Comparison of ENCODE assay signal across 17 mouse cellular contexts in the genomic region with DNA sequence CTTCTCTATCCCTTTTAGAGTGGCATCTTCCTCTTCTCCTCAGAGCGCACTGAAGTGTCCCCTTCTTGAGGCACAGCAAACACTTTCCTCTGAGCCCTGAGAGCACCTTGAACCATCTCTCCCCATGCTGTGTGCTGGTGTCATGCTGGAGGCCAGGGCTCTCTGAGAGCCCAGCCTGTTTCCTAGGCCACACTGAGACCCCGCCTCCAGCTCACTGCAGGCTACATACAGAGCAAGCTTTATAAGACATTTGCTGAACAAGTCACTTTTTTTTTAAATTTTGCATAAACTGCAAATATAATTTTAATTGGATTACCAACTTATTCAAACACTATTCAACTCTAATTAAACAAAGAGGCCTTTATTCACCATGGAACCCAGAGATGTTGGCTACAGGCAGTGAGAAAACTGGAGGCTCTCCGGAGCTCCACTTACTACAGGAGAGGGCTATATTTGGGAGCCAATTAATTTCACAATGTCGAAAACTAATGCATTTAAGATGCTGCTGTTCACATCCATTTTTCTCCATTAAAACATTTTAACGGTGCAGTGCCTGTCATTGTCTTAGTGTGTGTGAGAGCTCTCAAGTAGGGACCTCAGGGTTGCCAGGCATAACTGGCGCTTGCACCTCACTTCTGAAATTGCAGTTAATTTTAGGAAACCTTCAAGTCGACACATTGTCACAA.
DNase-seq lines count a peak whose midpoint lies in the region; ATAC-seq and TF ChIP-seq lines count a peak whose summit lies in the region.
"Had no signal": no experiment of that assay in that cellular context is flagged by ENCODE, and none has a peak within 500 bp of the region (broad histone marks: within the 10 kb centered on the region; RNA-seq: fewer than 3 reads in every experiment).

No protein-coding gene starts in this region.

- no peak overlapping the region for H3K9ac ChIP-seq in heart, embryonic 15.5 days
- H3K9ac ChIP-seq in midbrain, embryonic 16.5 days (ENCODE audit: low read depth, low read length): no peak overlapping the region
- no peak overlapping the region for H3K9ac ChIP-seq in forebrain, postnatal 0 days
- H3K9ac ChIP-seq in neural tube, embryonic 15.5 days (replicated peaks): no peak overlapping the region
- H3K9ac ChIP-seq: intestine, embryonic 15.5 days; lung, embryonic 15.5 days had no signal

- WGBS in heart, embryonic 15.5 days: 60% methylated on average over 7 of the region's 7 CpGs
- 57% methylated on average over 7 of the region's 7 CpGs for WGBS in heart, embryonic 10.5 days
- WGBS in midbrain, embryonic 16.5 days: 63% methylated on average over 7 of the region's 7 CpGs
- 81% methylated on average over 7 of the region's 7 CpGs for WGBS in midbrain, embryonic 10.5 days
- WGBS in forebrain, postnatal 0 days: 39% methylated on average over 7 of the region's 7 CpGs
- WGBS in neural tube, embryonic 15.5 days: 65% methylated on average over 7 of the region's 7 CpGs

- no peaks in the 10 kb centered on the region for H3K36me3 ChIP-seq in heart, embryonic 15.5 days
- no peaks in the 10 kb centered on the region for H3K36me3 ChIP-seq in heart, embryonic 10.5 days
- H3K36me3 ChIP-seq in midbrain, embryonic 16.5 days (ENCODE audit: control insufficient read depth, insufficient read depth, low read length): no peaks in the 10 kb centered on the region
- no peaks in the 10 kb centered on the region for H3K36me3 ChIP-seq in midbrain, embryonic 10.5 days
- H3K36me3 ChIP-seq in forebrain, postnatal 0 days (ENCODE audit: insufficient read depth): no peaks in the 10 kb centered on the region
- H3K36me3 ChIP-seq in neural tube, embryonic 15.5 days: no peaks in the 10 kb centered on the region
- H3K36me3 ChIP-seq: intestine, embryonic 15.5 days; lung, embryonic 15.5 days had no signal

- no peak overlapping the region for H3K4me2 ChIP-seq in heart, embryonic 15.5 days
- H3K4me2 ChIP-seq in midbrain, embryonic 16.5 days (ENCODE audit: low read length): no peak overlapping the region
- H3K4me2 ChIP-seq in forebrain, postnatal 0 days (ENCODE audit: low read depth): no peak overlapping the region
- H3K4me2 ChIP-seq in neural tube, embryonic 15.5 days: no peak overlapping the region
- H3K4me2 ChIP-seq: intestine, embryonic 15.5 days; lung, embryonic 15.5 days had no signal

- no peak for TF ChIP-seq CTCF in forebrain, postnatal 0 days (IDR thresholded peaks at IDR 0.05; ENCODE audit: low read depth)

- H3K9me3 ChIP-seq in heart, embryonic 15.5 days (replicated peaks): no peaks in the 10 kb centered on the region
- no peaks in the 10 kb centered on the region for H3K9me3 ChIP-seq in heart, embryonic 10.5 days
- no peaks in the 10 kb centered on the region for H3K9me3 ChIP-seq in midbrain, embryonic 16.5 days (replicated peaks; ENCODE audit: control insufficient read depth, low read length, poor library complexity, severe bottlenecking)
- H3K9me3 ChIP-seq in midbrain, embryonic 10.5 days (replicated peaks): no peaks in the 10 kb centered on the region
- no peaks in the 10 kb centered on the region for H3K9me3 ChIP-seq in forebrain, postnatal 0 days (ENCODE audit: low read length)
- no peaks in the 10 kb centered on the region for H3K9me3 ChIP-seq in neural tube, embryonic 15.5 days (replicated peaks)
- H3K9me3 ChIP-seq: intestine, embryonic 15.5 days; lung, embryonic 15.5 days; megakaryocyte, embryonic 14.5 days had no signal

- no peak for DNase-seq in heart, embryonic 10.5 days (ENCODE audit: low spot score)
- DNase-seq in midbrain, embryonic 10.5 days (ENCODE audit: low spot score): no peak
- no peak for DNase-seq in forebrain, postnatal 0 days
- no peak for DNase-seq in frontal cortex, postnatal 36 days (ENCODE audit: low spot score in 2 of 2)
- DNase-seq: adrenal gland, adult 2 months; cerebellum, adult 2 months; gastrocnemius, postnatal 14 days; right cerebral cortex, postnatal 4 days; thymus, adult 18-20 months had no signal

- 0 out of 2 replicates have a peak overlapping the region, but pooled peaks have one; percentile 11 for H3K27ac ChIP-seq in heart, embryonic 15.5 days
- no peak overlapping the region for H3K27ac ChIP-seq in heart, embryonic 10.5 days
- peak overlapping the region; percentile 61; the same call in 1 of the 2 replicates for H3K27ac ChIP-seq in midbrain, embryonic 16.5 days (ENCODE audit: low read length)
- H3K27ac ChIP-seq in midbrain, embryonic 10.5 days (replicated peaks): no peak overlapping the region
- peak overlapping the region; percentile 54; the same call in 1 of the 2 replicates for H3K27ac ChIP-seq in forebrain, postnatal 0 days (ENCODE audit: low read depth, low read length)
- peak overlapping the region; percentile 18; the same call in 1 of the 2 replicates for H3K27ac ChIP-seq in neural tube, embryonic 15.5 days (replicated peaks)
- H3K27ac ChIP-seq: intestine, embryonic 15.5 days; kidney, postnatal 0 days; layer of hippocampus, adult 2 months; lung, embryonic 15.5 days had no signal

- H3K4me3 ChIP-seq in heart, embryonic 15.5 days: no peak overlapping the region
- no peak overlapping the region for H3K4me3 ChIP-seq in heart, embryonic 10.5 days
- no peak overlapping the region for H3K4me3 ChIP-seq in midbrain, embryonic 16.5 days (ENCODE audit: low read depth, low read length)
- H3K4me3 ChIP-seq in midbrain, embryonic 10.5 days: no peak overlapping the region
- no peak overlapping the region for H3K4me3 ChIP-seq in forebrain, postnatal 0 days (ENCODE audit: low read depth, low read length)
- no peak overlapping the region for H3K4me3 ChIP-seq in neural tube, embryonic 15.5 days (replicated peaks)
- H3K4me3 ChIP-seq: intestine, embryonic 15.5 days; layer of hippocampus, adult 2 months; lung, embryonic 15.5 days had no signal

- H3K27me3 ChIP-seq in heart, embryonic 15.5 days: no peaks in the 10 kb centered on the region
- H3K27me3 ChIP-seq in heart, embryonic 10.5 days (ENCODE audit: insufficient read depth, poor library complexity, severe bottlenecking): peaks cover 19% of the 10 kb centered on the region
- no peaks in the 10 kb centered on the region for H3K27me3 ChIP-seq in midbrain, embryonic 16.5 days (ENCODE audit: control insufficient read depth, insufficient read depth, low read depth, low read length)
- H3K27me3 ChIP-seq in midbrain, embryonic 10.5 days (ENCODE audit: low read depth, poor library complexity, severe bottlenecking): peaks cover 4% of the 10 kb centered on the region
- no peaks in the 10 kb centered on the region for H3K27me3 ChIP-seq in forebrain, postnatal 0 days (ENCODE audit: insufficient read depth, low read length)
- no peaks in the 10 kb centered on the region for H3K27me3 ChIP-seq in neural tube, embryonic 15.5 days (replicated peaks)
- H3K27me3 ChIP-seq: intestine, embryonic 15.5 days; lung, embryonic 15.5 days; megakaryocyte, embryonic 14.5 days had no signal

- peak; percentile 12; the same call in 1 of the 2 replicates for ATAC-seq in heart, embryonic 15.5 days (replicated peaks; ENCODE audit: insufficient number of reproducible peaks, insufficient read depth, low FRiP score, low read depth)
- ATAC-seq in midbrain, embryonic 16.5 days: peak; percentile 57
- ATAC-seq in forebrain, postnatal 0 days: peak; percentile 71
- no peak; the same call in 1 of the 2 replicates for ATAC-seq in neural tube, embryonic 15.5 days (ENCODE audit: low FRiP score)
- ATAC-seq: intestine, embryonic 15.5 days had no signal

- H3K4me1 ChIP-seq in heart, embryonic 15.5 days (replicated peaks): peaks cover 23% of the 10 kb centered on the region
- peaks cover 34% of the 10 kb centered on the region for H3K4me1 ChIP-seq in heart, embryonic 10.5 days
- peaks cover 13% of the 10 kb centered on the region for H3K4me1 ChIP-seq in midbrain, embryonic 16.5 days (ENCODE audit: control insufficient read depth, insufficient read depth, low read length)
- H3K4me1 ChIP-seq in midbrain, embryonic 10.5 days: peaks cover 17% of the 10 kb centered on the region; the same call in 1 of the 2 replicates
- H3K4me1 ChIP-seq in forebrain, postnatal 0 days (ENCODE audit: insufficient read depth): 0 out of 2 replicates have a peak, but pooled peaks cover 6% of the 10 kb centered on the region
- H3K4me1 ChIP-seq in neural tube, embryonic 15.5 days: peaks cover 8% of the 10 kb centered on the region
- H3K4me1 ChIP-seq: intestine, embryonic 15.5 days had no signal

Comparison
In these comparisons a context has a peak if more than half of its experiments do, and no peak if none do; other contexts are left out.
1. H3K27ac ChIP-seq: peak in heart, embryonic 15.5 days (single experiment), midbrain, embryonic 16.5 days (single experiment), forebrain, postnatal 0 days (single experiment) and neural tube, embryonic 15.5 days (single experiment); none in heart, embryonic 10.5 days (single experiment) and midbrain, embryonic 10.5 days (single experiment).